Mouse (Mus musculus) liver, adult (tissue): ENCODE measurements at regions not wholly inside any gene's neighbourhood (a gene's known extent, or its start where the extent isn't known, plus 50 kb on each side); places are given as distances from the start of the nearest gene placed in this dataset.

ENCODE experiments used
- GATA4 ChIP-seq: IDR thresholded peaks from 2 replicates; pipeline ENCODE4 v1.6.1; 2014; ENCODE audit warnings: mild to moderate bottlenecking, low read length; ENCODE audit not compliant: insufficient replicate concordance

- TF ChIP-seq GATA4, result no peak
These were observed 52.3 kb downstream of the Rplp1 start for GRCm38 (mm10) chr9:61862071-61862480.

- TF ChIP-seq GATA4, result no peak
These were observed 54.2 kb downstream of the Rplp1 start for GRCm38 (mm10) chr9:61860147-61860546.

- no peak for TF ChIP-seq GATA4
These were observed 54.9 kb downstream of the Rplp1 start for GRCm38 (mm10) chr9:61859438-61859837.

GRCm38 (mm10) chr9:61857817-61858216, 56.5 kb downstream of the Rplp1 start:
- no peak for TF ChIP-seq GATA4

GRCm38 (mm10) chr9:61856686-61857085, 57.7 kb downstream of the Rplp1 start:
- TF ChIP-seq GATA4, result no peak

- TF ChIP-seq GATA4, result no peak
These were observed 58.7 kb downstream of the Rplp1 start for GRCm38 (mm10) chr9:61855686-61856085.

GRCm38 (mm10) chr9:61853841-61854240, 60.5 kb downstream of the Rplp1 start:
- no peak for TF ChIP-seq GATA4

- TF ChIP-seq GATA4, result no peak
These were observed 63.0 kb downstream of the Rplp1 start for GRCm38 (mm10) chr9:61851331-61851730.

GRCm38 (mm10) chr9:61848401-61848800, 65.9 kb downstream of the Rplp1 start:
- TF ChIP-seq GATA4, result no peak

- TF ChIP-seq GATA4, result no peak
These were observed 66.8 kb downstream of the Rplp1 start for GRCm38 (mm10) chr9:61847496-61847895.

- TF ChIP-seq GATA4, result no peak
These were observed 69.7 kb downstream of the Rplp1 start for GRCm38 (mm10) chr9:61844645-61845044.

- TF ChIP-seq GATA4, result no peak
These were observed 70.2 kb downstream of the Rplp1 start for GRCm38 (mm10) chr9:61844141-61844540.

GRCm38 (mm10) chr9:61843513-61843912, 70.8 kb downstream of the Rplp1 start:
- TF ChIP-seq GATA4, result peak; percentile 94; the same call in 1 of the 2 replicates

- TF ChIP-seq GATA4, result no peak
These were observed 72.0 kb downstream of the Rplp1 start for GRCm38 (mm10) chr9:61842384-61842783.

- TF ChIP-seq GATA4, result no peak
These were observed 73.1 kb downstream of the Rplp1 start for GRCm38 (mm10) chr9:61841222-61841621.

- no peak for TF ChIP-seq GATA4
These were observed 74.0 kb downstream of the Rplp1 start for GRCm38 (mm10) chr9:61840353-61840752.

- TF ChIP-seq GATA4, result no peak
These were observed 81.1 kb downstream of the Rplp1 start for GRCm38 (mm10) chr9:61833226-61833625.

GRCm38 (mm10) chr9:61830236-61830635, 84.1 kb downstream of the Rplp1 start:
- TF ChIP-seq GATA4, result no peak
